Mouse (Mus musculus) C2C12 (cell line): ENCODE results near the gene Mettl7a2. TPM values are rescaled to one million over a fixed set of nuclear protein-coding genes. Genes with fewer than 3 reads are reported as not detected.

Experiments
- H3K27me3 ChIP-seq: one replicate; pipeline ENCODE4 v1.6.1; 2011; ENCODE audit not compliant: control insufficient read depth, insufficient read depth, insufficient read length
- H3K36me3 ChIP-seq: one replicate; pipeline ENCODE4 v1.6.1; 2011; ENCODE audit not compliant: control insufficient read depth, insufficient read depth
- H3K4me3 ChIP-seq: one replicate; pipeline ENCODE4 v1.5.1; 2011; ENCODE audit warnings: mild to moderate bottlenecking, control low read depth; ENCODE audit not compliant: poor library complexity, insufficient read depth, severe bottlenecking
- H3K79me2 ChIP-seq: one replicate; pipeline ENCODE4 v1.6.1; 2011; ENCODE audit not compliant: control insufficient read depth, insufficient read depth
- H3K79me3 ChIP-seq: one replicate; pipeline ENCODE4 v1.6.1; 2011; ENCODE audit warnings: low read depth, control low read depth
- H3ac ChIP-seq: one replicate; pipeline ENCODE3; 2011; ENCODE audit warnings: low read depth; ENCODE audit not compliant: control insufficient read depth, insufficient read length
- CEBPB ChIP-seq: IDR thresholded peaks from one replicate; pipeline ENCODE4 v1.6.1; 2011; ENCODE audit warnings: low read depth, mild to moderate bottlenecking, control low read depth, moderate library complexity
- CTCF ChIP-seq: IDR thresholded peaks from one replicate; pipeline ENCODE4 v1.5.1; 2011; ENCODE audit not compliant: control insufficient read depth, insufficient read depth, insufficient read length
- FOSL1 ChIP-seq: IDR thresholded peaks from one replicate; pipeline ENCODE4 v1.8.0; 2011; ENCODE audit warnings: mild to moderate bottlenecking, low read length; ENCODE audit not compliant: poor library complexity, insufficient read depth, severe bottlenecking
- MAX ChIP-seq: IDR thresholded peaks from one replicate; pipeline ENCODE4 v1.6.1; 2011; ENCODE audit warnings: mild to moderate bottlenecking, control low read depth
- MYOD1 ChIP-seq: IDR thresholded peaks from one replicate; pipeline ENCODE4 v1.6.1; 2011; ENCODE audit warnings: low read depth; ENCODE audit not compliant: control insufficient read depth, insufficient read length
- MYOG ChIP-seq: IDR thresholded peaks from one replicate; pipeline ENCODE4 v1.6.1; 2011; ENCODE audit not compliant: control insufficient read depth, insufficient read length; ENCODE audit errors: extremely low read depth
- USF1 ChIP-seq: IDR thresholded peaks from one replicate; pipeline ENCODE4 v1.6.1; 2011; ENCODE audit warnings: low read depth, mild to moderate bottlenecking, control low read depth, moderate library complexity
- polyA plus RNA-seq: library from polyadenylated mRNA; unstranded; fragments of >200 nt; fragmentation: generic; extraction: Trizol; gene quantifications from one replicate; pipeline ENCODE4 v1.2.1, GENCODE M21; 2012; ENCODE audit warnings: missing spikeins

Mettl7a2 gene
- polyA plus RNA-seq, 1 experiment = not detected

DNA sequence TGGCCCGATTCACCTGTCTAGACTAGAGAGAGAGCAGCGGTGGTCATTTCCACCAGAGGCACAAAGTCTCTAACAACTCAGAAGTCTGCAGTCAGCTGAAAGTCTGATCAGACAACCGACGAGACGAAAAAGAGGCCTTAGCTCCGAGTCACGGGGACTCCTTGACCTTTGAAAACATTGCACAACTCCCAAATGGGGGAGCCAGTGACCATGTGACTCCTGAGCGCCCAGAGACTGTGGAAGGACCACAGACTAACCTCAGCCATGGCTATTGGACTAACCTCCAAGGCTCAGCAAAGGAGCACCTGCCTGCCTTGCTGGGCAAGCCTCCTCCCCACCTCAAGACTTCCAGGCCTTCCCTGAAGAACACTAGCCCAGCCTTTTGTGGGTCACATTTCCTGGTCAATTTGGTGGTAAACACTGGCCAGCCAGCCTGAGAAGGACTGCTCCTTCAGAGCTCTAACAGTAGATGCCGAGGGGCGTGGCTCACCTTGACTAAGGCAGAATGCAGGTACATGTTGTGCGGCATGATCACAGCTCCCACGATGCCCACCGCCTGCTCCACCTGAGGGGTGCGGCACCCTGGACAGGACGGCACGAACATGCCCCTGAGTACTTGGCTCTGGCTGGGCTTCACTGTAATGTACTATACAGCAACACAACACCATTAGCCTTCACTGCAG is 50.5 kb downstream of the Mettl7a2 start:
- peaks cover 83% of the 10 kb centered on the region for H3K36me3 ChIP-seq
- no peak for TF ChIP-seq CTCF
- no peak for TF ChIP-seq FOSL1
- no peak for TF ChIP-seq CEBPB
- TF ChIP-seq MYOG = no peak
- TF ChIP-seq USF1 = no peak
- no peak for TF ChIP-seq MAX
- no peak for TF ChIP-seq MYOD1

GRCm38 (mm10) chr15:100406088-100406487 is 53.1 kb downstream of the Mettl7a2 start:
- no peak overlapping the region for H3K4me3 ChIP-seq
- H3K36me3 ChIP-seq = peaks cover 66% of the 10 kb centered on the region
- no peak overlapping the region for H3ac ChIP-seq
- peaks cover 8% of the 10 kb centered on the region for H3K79me3 ChIP-seq
- H3K79me2 ChIP-seq = peaks cover 13% of the 10 kb centered on the region
- no peaks in the 10 kb centered on the region for H3K27me3 ChIP-seq
- TF ChIP-seq CTCF (no peak), MAX (no peak), MYOG (no peak), USF1 (no peak), MYOD1 (no peak), FOSL1 (no peak), CEBPB (no peak)

More for the DNA sequence above, 50.5 kb downstream of the Mettl7a2 start:
- Histone ChIP-seq H3K79me2 (no peaks in the 10 kb centered on the region), H3ac (no peak overlapping the region), H3K27me3 (no peaks in the 10 kb centered on the region), H3K4me3 (no peak overlapping the region), H3K79me3 (no peaks in the 10 kb centered on the region)

DNA sequence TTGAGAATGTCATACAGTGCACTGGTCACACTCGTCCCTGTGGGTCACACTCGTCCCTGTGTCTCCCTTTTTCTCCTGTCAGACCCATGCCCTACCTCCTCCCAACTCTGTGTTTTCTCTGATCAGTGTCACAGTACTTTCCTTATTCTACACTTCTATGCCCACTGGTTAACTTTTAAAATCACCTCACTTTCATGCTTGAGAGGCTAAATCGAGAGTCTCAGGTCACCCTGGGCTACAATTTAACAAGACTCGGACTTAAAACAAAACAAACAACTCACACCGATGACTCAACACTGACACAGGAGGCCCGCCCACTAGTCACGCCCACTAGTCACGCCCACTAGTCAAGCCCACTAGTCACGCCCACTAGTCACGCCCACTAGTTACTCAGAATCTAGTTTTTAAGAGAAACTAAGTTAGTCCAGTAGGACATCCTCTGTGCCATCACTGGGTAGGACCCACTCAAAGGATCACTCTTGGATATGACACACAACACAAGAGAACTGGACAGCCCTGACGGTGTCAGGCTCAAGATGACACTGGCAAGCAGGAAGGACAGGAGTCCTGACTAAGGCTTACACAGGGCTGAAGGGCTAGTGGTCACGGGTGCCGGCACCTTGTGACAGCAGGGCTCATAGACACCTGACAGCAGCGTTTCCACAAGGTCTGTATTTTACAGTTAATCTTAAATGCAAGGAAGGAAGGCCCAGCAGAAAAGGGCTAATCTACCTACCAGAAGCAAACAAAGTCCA is 58.1 kb downstream of the Mettl7a2 start:
- no peak overlapping the region for H3ac ChIP-seq
- peaks cover 63% of the 10 kb centered on the region for H3K79me2 ChIP-seq
- H3K36me3 ChIP-seq = peaks cover 20% of the 10 kb centered on the region
- H3K27me3 ChIP-seq = no peaks in the 10 kb centered on the region
- peaks cover 31% of the 10 kb centered on the region for H3K79me3 ChIP-seq
- no peak for TF ChIP-seq MYOG
- TF ChIP-seq MYOD1 = no peak
- TF ChIP-seq MAX = peak; percentile 44
- no peak for TF ChIP-seq CTCF
- H3K4me3 ChIP-seq = no peak overlapping the region

Other genes with a start within 250 kb of the Mettl7a2 start
- gene Atf1, start 125.4 kb upstream of the Mettl7a2 start, polyA plus RNA-seq = 29.6 TPM
- gene Tmprss12, start 72.4 kb upstream of the Mettl7a2 start, polyA plus RNA-seq = not detected
- gene Mettl7a1, start 49.1 kb upstream of the Mettl7a2 start, polyA plus RNA-seq = 4.5 TPM
- not detected for gene Mettl7a3, start 18.3 kb upstream of the Mettl7a2 start, polyA plus RNA-seq
- not detected for gene Methig1, start 51 bp upstream of the Mettl7a2 start, polyA plus RNA-seq
- gene Higd1c, start 11.3 kb downstream of the Mettl7a2 start, polyA plus RNA-seq = not detected
- gene Gm5475, start 68.9 kb downstream of the Mettl7a2 start, polyA plus RNA-seq = 0.02 TPM
- gene Slc11a2, start 71.9 kb downstream of the Mettl7a2 start, polyA plus RNA-seq = 34.3 TPM
- 34.0 TPM for gene Letmd1, start 115.8 kb downstream of the Mettl7a2 start, polyA plus RNA-seq
- 11.6 TPM for gene Csrnp2, start 142.3 kb downstream of the Mettl7a2 start, polyA plus RNA-seq
- 10.3 TPM for gene Tfcp2, start 198.8 kb downstream of the Mettl7a2 start, polyA plus RNA-seq
- gene Pou6f1, start 246.8 kb downstream of the Mettl7a2 start, polyA plus RNA-seq = 5.5 TPM